Mouse (Mus musculus) hindbrain, embryonic 14.5 days (tissue): ENCODE measurements around the gene Snx9. TPM values are rescaled to one million over a fixed set of nuclear protein-coding genes. Genes with fewer than 3 reads are reported as not detected.

Experiments used
- ATAC-seq: fragments of 200-750 bp; cut with Nextera tagmentation; 2 replicates; pipeline ENCODE4 v1.8.0; 2017; ENCODE audit warnings: moderate number of reproducible peaks, mild to moderate bottlenecking, moderate TSS enrichment, moderate library complexity; ENCODE audit not compliant: low FRiP score
- DNase-seq: peaks from one replicate; pipeline ENCODE4 v3.0.0-alpha.2; 2015; ENCODE audit warnings: low spot score
- H3K27ac ChIP-seq: fragments of 300-500 bp; sonication (generic); 2 replicates; pipeline ENCODE4 v1.5.1; 2014; ENCODE audit warnings: mild to moderate bottlenecking, moderate library complexity
- H3K27me3 ChIP-seq: fragments of 300-500 bp; sonication (generic); 2 replicates; pipeline ENCODE4 v1.6.1; 2014; ENCODE audit warnings: mild to moderate bottlenecking, low read length, mixed read lengths; ENCODE audit not compliant: control insufficient read depth, insufficient read depth
- H3K36me3 ChIP-seq: fragments of 300-500 bp; sonication (generic); replicated peaks from 2 replicates; pipeline ENCODE4 v1.6.1; 2014; ENCODE audit not compliant: control insufficient read depth, insufficient read depth
- H3K4me1 ChIP-seq: fragments of 300-500 bp; sonication (generic); replicated peaks from 2 replicates; pipeline ENCODE4 v1.6.1; 2014; ENCODE audit warnings: antibody characterized with exemption, low read length, mixed read lengths; ENCODE audit not compliant: control insufficient read depth, insufficient read depth
- H3K4me2 ChIP-seq: fragments of 300-500 bp; sonication (generic); replicated peaks from 2 replicates; pipeline ENCODE4 v1.6.1; 2014; ENCODE audit warnings: mild to moderate bottlenecking, moderate library complexity
- H3K4me3 ChIP-seq: fragments of 300-500 bp; sonication (generic); replicated peaks from 2 replicates; pipeline ENCODE4 v1.5.1; 2014; ENCODE audit warnings: mild to moderate bottlenecking, low read length
- H3K9ac ChIP-seq: fragments of 300-500 bp; sonication (generic); 2 replicates; pipeline ENCODE4 v1.6.1; 2014
- H3K9me3 ChIP-seq: fragments of 300-500 bp; sonication (generic); 2 replicates; pipeline ENCODE4 v1.6.1; 2016; ENCODE audit warnings: low read length; ENCODE audit not compliant: control insufficient read depth
- WGBS: fragments of 180-500 bp; shearing (Covaris S2); extraction: QIAGEN DNeasy Blood & Tissue Kit; methylation state at CpG from one replicate; pipeline ENCODE4 v1.1.7; 2014; 5-methylcytosine and 5-hydroxymethylcytosine counted together
- polyA plus RNA-seq: library from polyadenylated mRNA; unstranded; fragments of >200 nt; fragmentation: Nextera tagmentation; extraction: Ambion mirVana; gene quantifications from 2 replicates; pipeline ENCODE4 v1.2.1, GENCODE M21; 2014

The Snx9 gene
- polyA plus RNA-seq, 1 experiment from 2014 or later, result 10.8 TPM

DNA sequence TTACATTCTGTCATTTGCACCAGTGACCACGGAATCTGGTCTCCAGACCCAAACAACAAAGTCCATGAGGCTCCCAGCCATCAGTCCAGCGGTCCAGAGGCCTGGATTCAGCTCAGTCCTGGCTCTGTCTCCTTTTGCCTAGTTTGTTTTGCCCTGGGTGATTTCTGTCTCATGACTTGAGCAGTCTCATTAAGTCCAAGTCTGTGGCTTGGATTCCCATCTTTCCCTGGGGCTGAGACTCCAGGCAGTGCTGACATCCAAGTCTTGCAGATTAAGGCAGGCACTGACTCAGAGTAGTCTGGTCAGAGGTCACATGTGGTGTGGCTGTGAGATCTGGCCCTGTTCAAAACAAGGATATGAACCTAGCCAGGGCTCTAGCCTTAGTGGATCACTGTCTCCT, 35.2 kb upstream of the Snx9 start:
- Histone ChIP-seq H3K9me3 (no peaks in the 10 kb centered on the region), H3K27me3 (no peaks in the 10 kb centered on the region), H3K36me3 (no peaks in the 10 kb centered on the region), H3K9ac (no peak overlapping the region), H3K4me2 (no peak overlapping the region), H3K27ac (no peak overlapping the region), H3K4me1 (no peaks in the 10 kb centered on the region), H3K4me3 (no peak overlapping the region)
- no peak for DNase-seq
- WGBS, result 73% methylated on average over 2 of the region's 2 CpGs
- no peak for ATAC-seq

DNA sequence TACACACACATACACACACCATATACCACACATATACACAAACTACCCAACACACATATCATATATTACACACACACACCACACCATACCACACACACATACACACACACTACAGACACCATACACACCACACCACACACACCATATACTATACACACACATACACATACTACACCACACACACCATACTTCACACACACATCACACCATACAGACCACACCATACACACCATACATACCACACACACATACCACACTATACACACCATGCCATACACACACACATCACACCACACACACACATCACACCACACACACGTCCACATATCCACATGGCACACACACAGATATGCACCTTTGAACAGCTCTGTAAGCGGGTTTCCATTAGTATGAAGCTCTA, 34.3 kb upstream of the Snx9 start:
- no peaks in the 10 kb centered on the region for H3K9me3 ChIP-seq
- H3K27ac ChIP-seq, result no peak overlapping the region
- H3K36me3 ChIP-seq, result no peaks in the 10 kb centered on the region
- no peak overlapping the region for H3K4me2 ChIP-seq
- DNase-seq (no peak), ATAC-seq (no peak)
- 93% methylated on average over 2 of the region's 2 CpGs for WGBS
- no peaks in the 10 kb centered on the region for H3K27me3 ChIP-seq
- H3K9ac ChIP-seq, result no peak overlapping the region
- H3K4me1 ChIP-seq, result no peaks in the 10 kb centered on the region
- no peak overlapping the region for H3K4me3 ChIP-seq

DNA sequence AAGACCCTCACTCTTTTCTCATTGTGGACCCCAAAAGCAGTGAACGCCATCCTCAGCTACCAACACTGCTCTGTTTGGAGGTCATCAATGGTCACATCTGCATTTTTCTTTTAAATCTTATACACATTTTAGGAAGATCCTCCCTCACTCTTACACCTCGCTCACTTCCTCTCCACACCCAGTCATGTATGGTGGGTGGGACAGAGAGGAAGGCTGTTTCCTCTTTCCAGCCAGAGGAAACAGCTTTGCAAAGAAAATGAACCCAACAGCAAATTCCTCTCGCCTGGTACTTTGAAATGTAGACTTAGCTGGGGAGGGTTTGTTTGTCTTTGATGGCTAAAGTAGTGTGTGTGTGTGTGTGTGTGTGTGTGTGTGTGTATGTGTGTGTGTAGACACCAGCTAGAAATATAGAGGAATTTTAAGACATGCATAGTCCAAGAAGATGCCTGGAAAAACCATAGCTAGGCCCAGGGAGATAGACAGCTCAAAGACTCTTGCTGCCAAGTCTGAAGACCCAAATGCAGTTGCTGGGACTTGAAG, 33.2 kb upstream of the Snx9 start:
- no peak for DNase-seq
- H3K4me3 ChIP-seq, result no peak overlapping the region
- H3K27ac ChIP-seq, result no peak overlapping the region
- H3K9ac ChIP-seq, result no peak overlapping the region
- no peaks in the 10 kb centered on the region for H3K36me3 ChIP-seq
- no peaks in the 10 kb centered on the region for H3K9me3 ChIP-seq
- no peaks in the 10 kb centered on the region for H3K27me3 ChIP-seq
- no peak for ATAC-seq
- H3K4me1 ChIP-seq, result no peaks in the 10 kb centered on the region
- 79% methylated on average over 3 of the region's 3 CpGs for WGBS
- no peak overlapping the region for H3K4me2 ChIP-seq

DNA sequence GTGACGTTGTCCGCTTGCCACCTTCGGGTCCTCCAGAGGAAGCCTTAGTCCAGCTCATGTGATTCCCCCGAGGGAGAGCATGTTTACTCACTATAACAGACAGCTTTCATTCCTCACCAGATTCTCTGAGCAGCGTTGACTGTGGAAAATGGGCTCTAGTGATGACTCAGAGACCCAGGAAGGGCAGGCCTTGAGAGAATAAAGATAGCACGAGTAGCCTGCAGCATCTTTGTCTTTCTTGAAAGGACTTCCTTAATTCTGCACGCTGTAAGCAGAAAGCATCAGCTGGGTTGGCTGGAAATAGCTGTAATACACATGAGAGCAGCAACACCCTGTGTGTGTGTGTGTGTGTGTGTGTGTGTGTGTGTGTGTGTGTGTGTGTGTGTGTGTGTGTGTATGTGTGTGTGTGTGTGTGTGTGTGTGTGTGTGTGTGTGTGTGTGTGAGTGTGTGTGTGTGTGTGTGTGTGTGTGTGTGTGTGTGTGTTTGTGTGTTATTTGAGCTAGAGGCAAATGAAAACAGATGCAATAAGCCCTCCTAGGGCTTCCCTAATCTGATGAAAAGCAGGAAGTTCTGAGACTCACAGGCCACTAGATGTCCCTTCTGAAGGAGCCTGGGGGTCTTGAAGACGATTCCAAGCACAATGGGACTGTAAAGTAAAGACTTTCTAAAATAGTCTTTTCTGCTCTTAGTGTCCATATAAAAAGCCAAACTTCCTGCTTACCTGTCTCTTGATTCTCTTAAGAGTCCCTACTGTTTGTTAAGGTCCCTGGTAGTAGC, 27.1 kb upstream of the Snx9 start:
- Histone ChIP-seq H3K4me3 (no peak overlapping the region), H3K4me1 (no peaks in the 10 kb centered on the region), H3K4me2 (no peak overlapping the region), H3K36me3 (no peaks in the 10 kb centered on the region), H3K27me3 (no peaks in the 10 kb centered on the region), H3K9ac (no peak overlapping the region), H3K9me3 (no peaks in the 10 kb centered on the region), H3K27ac (no peak overlapping the region)
- 70% methylated on average over 8 of the region's 8 CpGs for WGBS
- DNase-seq (no peak), ATAC-seq (no peak)

DNA sequence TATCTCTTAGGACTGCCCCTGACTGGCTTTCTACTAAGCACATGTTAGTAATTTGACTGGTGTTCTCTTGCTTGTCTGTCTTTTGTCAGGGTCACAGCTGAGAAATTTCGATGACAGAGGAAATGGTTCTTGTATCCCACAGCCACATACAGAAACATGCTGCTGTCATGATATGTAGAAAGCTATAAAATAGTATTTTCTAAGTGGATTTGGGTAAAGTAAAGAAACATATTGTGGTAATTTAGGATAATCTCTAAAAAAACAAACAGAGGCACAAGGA, 26.5 kb upstream of the Snx9 start:
- no peak overlapping the region for H3K4me3 ChIP-seq
- H3K9ac ChIP-seq, result no peak overlapping the region
- H3K27ac ChIP-seq, result no peak overlapping the region
- 76% methylated on average over 1 of the region's 1 CpGs for WGBS
- DNase-seq (no peak), ATAC-seq (no peak)
- H3K4me1 ChIP-seq, result no peaks in the 10 kb centered on the region
- no peak overlapping the region for H3K4me2 ChIP-seq
- no peaks in the 10 kb centered on the region for H3K9me3 ChIP-seq
- no peaks in the 10 kb centered on the region for H3K36me3 ChIP-seq
- no peaks in the 10 kb centered on the region for H3K27me3 ChIP-seq

DNA sequence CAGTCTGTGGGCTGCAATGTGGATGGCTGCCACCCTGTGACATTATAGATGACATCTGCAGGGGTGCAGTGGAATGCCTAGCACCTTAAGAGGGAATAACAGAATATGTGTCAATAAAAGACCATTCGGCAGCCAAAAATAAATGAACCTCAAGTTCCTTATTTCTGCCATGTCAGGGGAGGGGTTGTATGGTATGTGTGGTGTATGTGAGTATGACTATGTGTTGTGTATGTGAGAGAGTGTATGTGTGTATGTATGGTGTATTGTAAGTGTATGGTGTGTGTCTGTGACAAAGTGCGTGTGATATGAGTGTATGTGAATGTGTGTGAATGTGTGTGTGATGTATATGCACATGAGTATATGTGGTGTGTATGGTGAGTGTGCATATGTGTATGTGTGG, 23.3 kb upstream of the Snx9 start:
- 92% methylated on average over 2 of the region's 2 CpGs for WGBS
- no peak for DNase-seq
- no peak overlapping the region for H3K4me2 ChIP-seq
- H3K27ac ChIP-seq, result no peak overlapping the region
- no peak overlapping the region for H3K4me3 ChIP-seq
- no peaks in the 10 kb centered on the region for H3K9me3 ChIP-seq
- no peaks in the 10 kb centered on the region for H3K27me3 ChIP-seq
- no peak overlapping the region for H3K9ac ChIP-seq
- no peak for ATAC-seq
- no peaks in the 10 kb centered on the region for H3K36me3 ChIP-seq
- H3K4me1 ChIP-seq, result no peaks in the 10 kb centered on the region

DNA sequence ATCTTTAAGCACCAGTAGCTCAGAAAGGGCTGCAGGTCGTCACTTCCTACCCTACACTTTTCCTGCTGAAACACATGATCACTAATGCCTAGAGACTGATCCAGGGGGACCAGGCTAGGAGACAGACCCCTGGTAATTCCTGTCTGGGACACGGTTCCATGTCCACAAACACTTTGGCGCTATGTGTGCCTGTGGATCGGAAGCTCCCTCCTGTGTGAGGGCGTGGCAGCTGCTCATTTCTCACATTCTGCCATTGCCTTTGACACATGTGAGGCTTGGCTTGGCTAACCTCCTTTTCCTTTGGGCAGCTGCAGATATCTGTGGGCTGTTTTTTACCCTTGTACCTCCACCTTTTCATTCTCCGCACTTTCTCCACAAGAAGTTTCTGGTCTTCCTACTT, 22.0 kb upstream of the Snx9 start:
- no peak overlapping the region for H3K4me2 ChIP-seq

DNA sequence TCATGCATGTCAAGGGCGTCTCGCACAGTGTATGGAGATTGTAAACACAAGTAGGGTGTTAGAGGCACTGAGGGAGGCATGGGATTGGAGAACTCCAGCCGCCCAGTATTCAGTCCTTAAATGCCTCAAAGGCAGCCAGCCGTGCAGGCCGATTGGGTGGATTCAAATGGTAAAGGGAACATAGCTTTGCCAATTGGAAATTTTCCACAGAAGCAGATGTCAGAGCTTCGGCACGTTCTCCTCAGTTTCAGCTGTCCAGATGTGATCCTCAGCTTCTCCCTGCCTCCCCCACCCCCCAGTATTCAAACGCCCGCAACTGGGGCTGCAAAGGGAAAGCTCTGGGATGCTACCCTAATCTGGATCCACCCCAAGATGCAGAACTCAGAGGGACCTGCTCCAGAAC, 21.3 kb upstream of the Snx9 start:
- Histone ChIP-seq H3K27me3 (no peaks in the 10 kb centered on the region), H3K36me3 (no peaks in the 10 kb centered on the region), H3K4me2 (no peak overlapping the region), H3K27ac (no peak overlapping the region), H3K9me3 (no peaks in the 10 kb centered on the region), H3K9ac (no peak overlapping the region), H3K4me1 (no peaks in the 10 kb centered on the region), H3K4me3 (no peak overlapping the region)
- no peak for ATAC-seq
- DNase-seq, result no peak
- WGBS, result 24% methylated on average over 9 of the region's 9 CpGs

More for the DNA sequence above, 22.0 kb upstream of the Snx9 start:
- Histone ChIP-seq H3K9ac (no peak overlapping the region), H3K9me3 (no peaks in the 10 kb centered on the region), H3K4me3 (no peak overlapping the region), H3K27me3 (no peaks in the 10 kb centered on the region), H3K4me1 (no peaks in the 10 kb centered on the region), H3K27ac (no peak overlapping the region), H3K36me3 (no peaks in the 10 kb centered on the region)
- WGBS, result 67% methylated on average over 6 of the region's 6 CpGs
- ATAC-seq, result no peak
- DNase-seq, result no peak

DNA sequence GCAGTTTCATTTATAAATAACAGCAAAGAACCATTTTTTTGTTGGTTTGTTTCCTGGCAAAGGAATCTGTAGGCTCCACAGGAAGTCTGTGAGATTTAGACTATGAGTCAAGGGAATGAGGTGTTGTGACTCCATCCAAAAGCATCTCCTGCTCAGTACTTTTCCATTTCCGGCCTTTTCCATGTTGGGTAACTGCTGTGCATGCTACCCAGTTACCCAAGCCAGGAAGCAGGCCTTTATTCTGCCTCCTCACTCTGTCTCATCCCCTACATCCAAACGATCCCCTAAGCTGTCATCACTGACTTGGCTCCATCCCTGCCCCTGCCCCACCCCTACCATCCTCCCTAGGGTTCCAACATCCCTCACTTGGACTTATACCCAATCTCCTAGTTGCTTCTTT, 18.6 kb upstream of the Snx9 start:
- DNase-seq, result no peak
- WGBS, result 88% methylated on average over 2 of the region's 2 CpGs
- Histone ChIP-seq H3K4me2 (no peak overlapping the region), H3K9ac (no peak overlapping the region), H3K36me3 (no peaks in the 10 kb centered on the region), H3K4me3 (no peak overlapping the region), H3K27me3 (no peaks in the 10 kb centered on the region), H3K9me3 (no peaks in the 10 kb centered on the region), H3K4me1 (no peaks in the 10 kb centered on the region), H3K27ac (no peak overlapping the region)
- ATAC-seq, result no peak

DNA sequence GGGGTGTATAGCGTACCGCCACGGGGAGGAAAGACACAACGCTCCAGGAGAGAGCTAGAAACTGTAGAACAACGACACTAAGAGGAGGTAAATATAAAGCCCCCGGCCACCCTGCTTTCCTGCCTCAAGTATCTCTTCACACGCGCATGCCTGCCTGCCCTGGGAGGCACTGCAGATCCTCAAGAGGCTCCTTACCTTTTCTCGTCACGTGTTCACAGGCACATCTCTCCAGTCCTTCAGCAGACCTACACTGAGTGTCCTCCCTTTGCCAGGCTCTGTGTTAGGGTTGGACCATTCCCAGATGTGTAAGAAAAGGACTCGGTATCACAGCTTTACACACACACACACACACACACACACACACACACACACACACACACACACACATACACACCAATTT, 18.1 kb upstream of the Snx9 start:
- Histone ChIP-seq H3K27me3 (no peaks in the 10 kb centered on the region), H3K36me3 (no peaks in the 10 kb centered on the region), H3K4me1 (0 out of 2 replicates have a peak, but pooled peaks cover under 1% of the 10 kb centered on the region), H3K27ac (no peak overlapping the region), H3K4me2 (no peak overlapping the region), H3K9me3 (no peaks in the 10 kb centered on the region), H3K9ac (no peak overlapping the region), H3K4me3 (no peak overlapping the region)
- WGBS, result 90% methylated on average over 11 of the region's 11 CpGs
- no peak for DNase-seq
- ATAC-seq, result no peak
